Mouse (Mus musculus) hindbrain, embryonic 14.5 days (tissue): ENCODE data around the gene Arrb2. TPM values are rescaled to one million over a fixed set of nuclear protein-coding genes. Genes with fewer than 3 reads are reported as not detected.

Source experiments
- ATAC-seq: fragments of 200-750 bp; cut with Nextera tagmentation; 2 replicates; pipeline ENCODE4 v1.8.0; 2017; ENCODE audit warnings: moderate number of reproducible peaks, mild to moderate bottlenecking, moderate TSS enrichment, moderate library complexity; ENCODE audit not compliant: low FRiP score
- DNase-seq: peaks from one replicate; pipeline ENCODE4 v3.0.0-alpha.2; 2015; ENCODE audit warnings: low spot score
- H3K27ac ChIP-seq: fragments of 300-500 bp; sonication (generic); 2 replicates; pipeline ENCODE4 v1.5.1; 2014; ENCODE audit warnings: mild to moderate bottlenecking, moderate library complexity
- H3K27me3 ChIP-seq: fragments of 300-500 bp; sonication (generic); 2 replicates; pipeline ENCODE4 v1.6.1; 2014; ENCODE audit warnings: mild to moderate bottlenecking, low read length, mixed read lengths; ENCODE audit not compliant: control insufficient read depth, insufficient read depth
- H3K36me3 ChIP-seq: fragments of 300-500 bp; sonication (generic); replicated peaks from 2 replicates; pipeline ENCODE4 v1.6.1; 2014; ENCODE audit not compliant: control insufficient read depth, insufficient read depth
- H3K4me1 ChIP-seq: fragments of 300-500 bp; sonication (generic); replicated peaks from 2 replicates; pipeline ENCODE4 v1.6.1; 2014; ENCODE audit warnings: antibody characterized with exemption, low read length, mixed read lengths; ENCODE audit not compliant: control insufficient read depth, insufficient read depth
- H3K4me2 ChIP-seq: fragments of 300-500 bp; sonication (generic); replicated peaks from 2 replicates; pipeline ENCODE4 v1.6.1; 2014; ENCODE audit warnings: mild to moderate bottlenecking, moderate library complexity
- H3K4me3 ChIP-seq: fragments of 300-500 bp; sonication (generic); replicated peaks from 2 replicates; pipeline ENCODE4 v1.5.1; 2014; ENCODE audit warnings: mild to moderate bottlenecking, low read length
- H3K9ac ChIP-seq: fragments of 300-500 bp; sonication (generic); 2 replicates; pipeline ENCODE4 v1.6.1; 2014
- H3K9me3 ChIP-seq: fragments of 300-500 bp; sonication (generic); 2 replicates; pipeline ENCODE4 v1.6.1; 2016; ENCODE audit warnings: low read length; ENCODE audit not compliant: control insufficient read depth
- WGBS: fragments of 180-500 bp; shearing (Covaris S2); extraction: QIAGEN DNeasy Blood & Tissue Kit; methylation state at CpG from one replicate; pipeline ENCODE4 v1.1.7; 2014; 5-methylcytosine and 5-hydroxymethylcytosine counted together
- polyA plus RNA-seq: library from polyadenylated mRNA; unstranded; fragments of >200 nt; fragmentation: Nextera tagmentation; extraction: Ambion mirVana; gene quantifications from 2 replicates; pipeline ENCODE4 v1.2.1, GENCODE M21; 2014

Gene Arrb2
- polyA plus RNA-seq, 1 experiment from 2014 or later = 61.2 TPM

- 89% methylated on average over 7 of the region's 7 CpGs for WGBS
- H3K36me3 ChIP-seq = peaks cover 67% of the 10 kb centered on the region
Observed at GRCm38 (mm10) chr11:70438728-70439374, 6.4 kb downstream of the Arrb2 start.

DNA sequence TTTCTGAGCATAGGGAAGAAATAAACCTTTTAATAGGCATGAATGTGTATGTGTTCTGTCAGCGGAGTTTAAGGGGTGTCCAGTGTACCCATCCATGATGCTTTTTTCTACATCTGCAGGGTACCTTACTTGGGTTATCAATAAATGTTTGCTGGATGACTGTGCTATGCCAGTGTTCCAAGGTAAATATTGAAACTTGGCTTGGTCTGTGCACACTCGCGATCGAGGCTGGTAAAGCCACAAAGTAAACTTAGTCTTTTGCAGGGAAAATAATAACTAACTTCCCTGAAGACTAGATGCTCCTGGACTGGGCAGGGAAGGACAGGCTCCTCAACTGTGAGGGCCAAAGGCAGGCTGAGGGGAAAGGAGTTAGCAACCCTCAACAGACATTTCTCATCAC, 8.2 kb downstream of the Arrb2 start:
- no peaks in the 10 kb centered on the region for H3K27me3 ChIP-seq
- H3K27ac ChIP-seq = no peak overlapping the region
- no peaks in the 10 kb centered on the region for H3K4me1 ChIP-seq
- DNase-seq = no peak
- peaks cover 64% of the 10 kb centered on the region for H3K36me3 ChIP-seq
- no peak for ATAC-seq
- WGBS = 95% methylated on average over 4 of the region's 4 CpGs
- H3K4me2 ChIP-seq = no peak overlapping the region
- H3K9me3 ChIP-seq = no peaks in the 10 kb centered on the region
- H3K4me3 ChIP-seq = no peak overlapping the region
- H3K9ac ChIP-seq = no peak overlapping the region

More at GRCm38 (mm10) chr11:70438728-70439374, 6.4 kb downstream of the Arrb2 start:
- H3K4me3 ChIP-seq = no peak overlapping the region
- no peak overlapping the region for H3K9ac ChIP-seq
- H3K9me3 ChIP-seq = no peaks in the 10 kb centered on the region
- peaks cover 6% of the 10 kb centered on the region for H3K4me1 ChIP-seq
- H3K27ac ChIP-seq = no peak overlapping the region
- ATAC-seq = no peak
- H3K4me2 ChIP-seq = no peak overlapping the region
- H3K27me3 ChIP-seq = no peaks in the 10 kb centered on the region
- no peak for DNase-seq

- 93% methylated on average over 7 of the region's 7 CpGs for WGBS
- H3K27ac ChIP-seq = no peak overlapping the region
- H3K4me2 ChIP-seq = no peak overlapping the region
- no peaks in the 10 kb centered on the region for H3K27me3 ChIP-seq
- ATAC-seq = no peak
- H3K9me3 ChIP-seq = no peaks in the 10 kb centered on the region
- no peak overlapping the region for H3K9ac ChIP-seq
- no peak for DNase-seq
- H3K4me1 ChIP-seq = no peaks in the 10 kb centered on the region
- peaks cover 51% of the 10 kb centered on the region for H3K36me3 ChIP-seq
- no peak overlapping the region for H3K4me3 ChIP-seq
Observed at GRCm38 (mm10) chr11:70441882-70442281, 9.4 kb downstream of the Arrb2 start.

- no peaks in the 10 kb centered on the region for H3K9me3 ChIP-seq
Observed at GRCm38 (mm10) chr11:70443964-70444363, 11.5 kb downstream of the Arrb2 start.

DNA sequence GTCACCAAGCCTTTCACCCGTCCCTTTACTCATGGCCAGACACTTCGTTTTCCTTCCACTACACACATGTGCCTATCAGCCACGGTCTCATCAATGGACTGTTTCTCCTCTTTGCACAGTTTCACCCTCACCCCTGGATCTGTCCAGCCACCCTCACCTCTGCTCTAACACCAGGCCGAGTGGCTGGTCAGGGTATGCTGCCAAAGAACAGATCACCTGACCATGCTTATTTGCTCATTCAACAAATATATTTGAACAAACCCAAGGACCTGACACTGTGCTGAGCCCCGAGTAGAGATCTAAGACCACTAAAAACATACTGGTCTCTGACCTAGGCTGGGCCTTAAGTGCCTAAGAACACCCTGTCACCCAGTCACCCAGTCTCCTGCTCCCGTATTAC, 12.2 kb downstream of the Arrb2 start:
- DNase-seq (no peak), ATAC-seq (no peak)
- H3K36me3 ChIP-seq = peaks cover 24% of the 10 kb centered on the region
- no peaks in the 10 kb centered on the region for H3K27me3 ChIP-seq
- H3K9me3 ChIP-seq = no peaks in the 10 kb centered on the region
- H3K4me3 ChIP-seq = no peak overlapping the region
- H3K4me1 ChIP-seq = no peaks in the 10 kb centered on the region
- H3K4me2 ChIP-seq = no peak overlapping the region
- 85% methylated on average over 6 of the region's 6 CpGs for WGBS
- H3K27ac ChIP-seq = no peak overlapping the region
- no peak overlapping the region for H3K9ac ChIP-seq

More at GRCm38 (mm10) chr11:70443964-70444363, 11.5 kb downstream of the Arrb2 start:
- ATAC-seq = no peak
- 97% methylated on average over 3 of the region's 3 CpGs for WGBS
- Histone ChIP-seq H3K4me2 (no peak overlapping the region), H3K9ac (no peak overlapping the region), H3K4me1 (no peaks in the 10 kb centered on the region), H3K4me3 (no peak overlapping the region), H3K36me3 (peaks cover 31% of the 10 kb centered on the region), H3K27ac (no peak overlapping the region), H3K27me3 (no peaks in the 10 kb centered on the region)
- DNase-seq = no peak

DNA sequence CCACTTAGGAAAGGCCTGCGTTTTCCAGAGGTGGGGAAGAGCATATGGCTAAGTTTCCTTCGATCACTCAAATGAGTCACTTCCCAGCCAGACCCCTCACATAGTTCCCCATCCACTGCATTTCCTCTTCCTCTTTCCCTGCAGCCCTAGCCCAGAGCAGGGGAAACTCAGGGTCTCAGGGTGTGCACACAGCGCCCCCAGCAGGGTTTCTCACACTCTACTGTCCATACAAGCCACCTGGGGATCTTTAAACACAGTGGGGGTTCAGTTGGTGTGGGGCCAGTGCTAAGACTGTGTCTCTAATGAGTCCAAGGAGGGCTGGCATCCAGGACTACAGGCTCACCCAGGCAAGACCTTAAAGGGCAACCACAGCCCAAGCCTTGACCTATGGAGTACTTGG, 14.3 kb downstream of the Arrb2 start:
- Histone ChIP-seq H3K9me3 (no peaks in the 10 kb centered on the region), H3K9ac (no peak overlapping the region), H3K36me3 (peaks cover 6% of the 10 kb centered on the region), H3K4me1 (no peaks in the 10 kb centered on the region), H3K27me3 (no peaks in the 10 kb centered on the region), H3K4me2 (no peak overlapping the region), H3K4me3 (no peak overlapping the region), H3K27ac (no peak overlapping the region)
- WGBS = 55% methylated on average over 3 of the region's 3 CpGs
- ATAC-seq (no peak), DNase-seq (no peak)

GRCm38 (mm10) chr11:70447373-70447772, 14.9 kb downstream of the Arrb2 start:
- ATAC-seq = no peak

GRCm38 (mm10) chr11:70450926-70451325, 18.5 kb downstream of the Arrb2 start:
- no peaks in the 10 kb centered on the region for H3K27me3 ChIP-seq
- H3K36me3 ChIP-seq = peaks cover 5% of the 10 kb centered on the region; the same call in 1 of the 2 replicates
- no peak overlapping the region for H3K4me2 ChIP-seq
- no peak overlapping the region for H3K9ac ChIP-seq
- 86% methylated on average over 2 of the region's 2 CpGs for WGBS
- no peak for DNase-seq
- no peak for ATAC-seq
- H3K9me3 ChIP-seq = no peaks in the 10 kb centered on the region
- H3K27ac ChIP-seq = no peak overlapping the region
- H3K4me3 ChIP-seq = no peak overlapping the region
- peaks cover 14% of the 10 kb centered on the region for H3K4me1 ChIP-seq

More at GRCm38 (mm10) chr11:70447373-70447772, 14.9 kb downstream of the Arrb2 start:
- Histone ChIP-seq H3K4me2 (no peak overlapping the region), H3K36me3 (0 out of 2 replicates have a peak, but pooled peaks cover under 1% of the 10 kb centered on the region), H3K27ac (no peak overlapping the region), H3K9ac (no peak overlapping the region), H3K4me1 (peaks cover 2% of the 10 kb centered on the region; the same call in 1 of the 2 replicates), H3K4me3 (no peak overlapping the region), H3K27me3 (no peaks in the 10 kb centered on the region), H3K9me3 (no peaks in the 10 kb centered on the region)
- WGBS = 83% methylated on average over 1 of the region's 1 CpGs
- no peak for DNase-seq

DNA sequence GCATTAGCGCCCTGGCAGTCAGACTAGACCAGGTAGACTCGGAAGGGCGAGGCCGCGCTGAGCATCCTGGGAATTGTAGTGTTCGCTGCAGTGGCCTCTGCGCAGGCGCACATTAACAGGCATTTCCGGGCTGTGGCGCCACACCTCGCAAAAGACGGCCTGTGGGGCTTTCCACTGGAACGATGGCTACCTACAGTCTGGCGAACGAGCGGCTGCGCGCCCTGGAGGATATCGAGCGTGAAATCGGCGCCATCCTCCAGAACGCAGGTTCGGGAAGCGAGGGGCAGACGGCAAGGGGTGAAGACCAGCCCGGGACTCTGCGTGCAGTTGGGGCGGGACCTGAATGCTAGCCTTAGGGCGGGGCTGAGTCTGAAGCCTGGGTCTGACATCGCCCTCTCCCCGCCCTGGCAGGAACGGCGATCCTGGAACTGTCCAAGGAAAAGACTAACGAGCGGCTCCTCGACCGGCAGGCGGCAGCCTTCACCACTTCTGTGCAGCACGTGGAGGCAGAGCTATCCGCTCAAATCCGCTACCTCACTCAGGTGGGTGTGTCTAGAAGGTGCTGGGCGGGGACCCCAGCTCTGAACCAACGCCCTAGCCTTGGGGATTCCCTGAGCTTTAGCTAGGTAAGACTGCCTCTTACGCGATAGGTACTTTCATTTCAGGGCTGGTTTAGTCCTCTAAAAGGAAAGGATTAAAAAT, 19.5 kb downstream of the Arrb2 start, which contains the start of gene Med11:
TSS of gene Med11 (plus strand) at position 123 of the 702 bp plus-strand sequence.
- Histone ChIP-seq H3K27me3 (no peaks in the 10 kb centered on the region), H3K4me2 (peak within 1 kb of the TSS; percentile 66), H3K27ac (peak within 1 kb of the TSS; percentile 92), H3K4me3 (peak within 1 kb of the TSS; percentile 47), H3K4me1 (peaks cover 14% of the 10 kb centered on the region), H3K9ac (peak within 1 kb of the TSS; percentile 66), H3K9me3 (no peaks in the 10 kb centered on the region), H3K36me3 (peaks cover 5% of the 10 kb centered on the region; the same call in 1 of the 2 replicates)
- peak; percentile 96 for ATAC-seq
- under 1% methylated on average over 46 of the region's 46 CpGs for WGBS
- peak; percentile 94 for DNase-seq
